Mouse (Mus musculus) midbrain, embryonic 16.5 days (tissue): ENCODE measurements around the gene Ube2g2. TPM values are rescaled to one million over a fixed set of nuclear protein-coding genes. Genes with fewer than 3 reads are reported as not detected.
A peak's percentile ranks its signal among the peaks of the same experiment; 100 is the strongest.

Experiments
- ATAC-seq: fragments of 200-750 bp; cut with Nextera tagmentation; 2 replicates; pipeline ENCODE4 v1.8.0; 2017; ENCODE audit warnings: moderate TSS enrichment
- H3K27ac ChIP-seq: fragments of 300-500 bp; sonication (generic); 2 replicates; pipeline ENCODE4 v1.5.1; 2014; ENCODE audit warnings: mild to moderate bottlenecking, low read length, mixed read lengths
- H3K27me3 ChIP-seq: fragments of 300-500 bp; sonication (generic); 2 replicates; pipeline ENCODE4 v1.6.1; 2014; ENCODE audit warnings: low read depth, low read length, mixed read lengths; ENCODE audit not compliant: control insufficient read depth, insufficient read depth
- H3K36me3 ChIP-seq: fragments of 300-500 bp; sonication (generic); 2 replicates; pipeline ENCODE4 v1.6.1; 2014; ENCODE audit warnings: mild to moderate bottlenecking, low read length, moderate library complexity, mixed read lengths; ENCODE audit not compliant: control insufficient read depth, insufficient read depth
- H3K4me1 ChIP-seq: fragments of 300-500 bp; sonication (generic); 2 replicates; pipeline ENCODE4 v1.6.1; 2014; ENCODE audit warnings: mild to moderate bottlenecking, low read length, mixed read lengths; ENCODE audit not compliant: control insufficient read depth, insufficient read depth
- H3K4me2 ChIP-seq: fragments of 300-500 bp; sonication (generic); 2 replicates; pipeline ENCODE4 v1.6.1; 2014; ENCODE audit warnings: mild to moderate bottlenecking, low read length, mixed read lengths
- H3K4me3 ChIP-seq: fragments of 300-500 bp; sonication (generic); 2 replicates; pipeline ENCODE4 v1.5.1; 2014; ENCODE audit warnings: low read depth, mild to moderate bottlenecking, low read length, moderate library complexity, mixed read lengths
- H3K9ac ChIP-seq: fragments of 300-500 bp; sonication (generic); 2 replicates; pipeline ENCODE4 v1.6.1; 2014; ENCODE audit warnings: low read depth, low read length, mixed read lengths
- H3K9me3 ChIP-seq: fragments of 300-500 bp; sonication (generic); replicated peaks from 2 replicates; pipeline ENCODE4 v1.6.1; 2014; ENCODE audit warnings: mild to moderate bottlenecking, low read length, mixed read lengths; ENCODE audit not compliant: control insufficient read depth, poor library complexity, severe bottlenecking
- WGBS: fragments of 180-500 bp; shearing (Covaris S2); extraction: QIAGEN DNeasy Blood & Tissue Kit; methylation state at CpG from one replicate; pipeline ENCODE4 v1.1.7; 2014; 5-methylcytosine and 5-hydroxymethylcytosine counted together
- polyA plus RNA-seq: library from polyadenylated mRNA; unstranded; fragments of >200 nt; fragmentation: Nextera tagmentation; extraction: Ambion mirVana; gene quantifications from 2 replicates; pipeline ENCODE4 v1.2.1, GENCODE M21; 2015

Ube2g2 gene
- polyA plus RNA-seq, 1 experiment from 2014 or later, result 80.9 TPM

GRCm38 (mm10) chr10:77587091-77587775 lies 34.8 kb upstream of the Ube2g2 start:
- no peak for ATAC-seq
- Histone ChIP-seq H3K27ac (no peak overlapping the region), H3K9ac (no peak overlapping the region), H3K27me3 (no peaks in the 10 kb centered on the region), H3K4me3 (no peak overlapping the region), H3K4me1 (peaks cover 12% of the 10 kb centered on the region), H3K9me3 (no peaks in the 10 kb centered on the region), H3K36me3 (no peaks in the 10 kb centered on the region; the same call in 1 of the 2 replicates), H3K4me2 (no peak overlapping the region)
- WGBS, result 96% methylated on average over 6 of the region's 6 CpGs

DNA sequence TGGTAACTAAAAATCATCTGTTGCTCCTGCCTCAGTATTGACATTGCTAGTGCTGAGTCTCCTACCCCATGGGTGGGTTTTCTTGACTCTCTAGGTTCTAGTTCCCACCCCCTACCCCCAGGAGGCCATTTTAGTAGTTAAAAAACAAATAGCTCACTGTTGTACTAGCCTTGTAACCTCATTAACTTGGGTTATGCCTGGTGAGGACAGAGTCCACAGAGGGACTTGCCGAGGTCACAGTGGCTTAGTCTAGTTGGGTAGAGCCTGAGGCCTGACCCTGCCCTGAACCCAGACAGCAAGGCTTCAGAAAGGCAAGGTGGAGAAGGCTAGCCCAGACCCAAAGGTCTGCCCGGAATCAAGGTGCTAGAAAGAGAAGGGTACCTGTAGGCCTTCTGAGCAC lies 34.0 kb upstream of the Ube2g2 start:
- H3K4me3 ChIP-seq, result no peak overlapping the region
- peaks cover 4% of the 10 kb centered on the region for H3K4me1 ChIP-seq
- no peaks in the 10 kb centered on the region for H3K27me3 ChIP-seq
- WGBS, result 87% methylated on average over 2 of the region's 2 CpGs
- H3K4me2 ChIP-seq, result no peak overlapping the region
- no peaks in the 10 kb centered on the region for H3K9me3 ChIP-seq
- no peak overlapping the region for H3K9ac ChIP-seq
- peaks cover under 1% of the 10 kb centered on the region; the same call in 1 of the 2 replicates for H3K36me3 ChIP-seq
- H3K27ac ChIP-seq, result no peak overlapping the region
- no peak for ATAC-seq

GRCm38 (mm10) chr10:77589117-77589516 lies 33.0 kb upstream of the Ube2g2 start:
- Histone ChIP-seq H3K27me3 (no peaks in the 10 kb centered on the region), H3K36me3 (peaks cover 10% of the 10 kb centered on the region), H3K4me1 (no peaks in the 10 kb centered on the region; the same call in 1 of the 2 replicates), H3K9ac (no peak overlapping the region), H3K4me3 (no peak overlapping the region), H3K4me2 (no peak overlapping the region), H3K9me3 (no peaks in the 10 kb centered on the region), H3K27ac (0 out of 2 replicates have a peak overlapping the region, but pooled peaks have one; percentile 21)
- no peak for ATAC-seq
- WGBS, result 86% methylated on average over 7 of the region's 7 CpGs

- Histone ChIP-seq H3K27me3 (no peaks in the 10 kb centered on the region), H3K27ac (no peak overlapping the region), H3K9me3 (no peaks in the 10 kb centered on the region), H3K4me2 (no peak overlapping the region), H3K4me1 (no peaks in the 10 kb centered on the region; the same call in 1 of the 2 replicates), H3K9ac (no peak overlapping the region), H3K4me3 (no peak overlapping the region), H3K36me3 (peaks cover 16% of the 10 kb centered on the region)
- ATAC-seq, result no peak
- 78% methylated on average over 8 of the region's 8 CpGs for WGBS
These were observed 32.3 kb upstream of the Ube2g2 start for GRCm38 (mm10) chr10:77589749-77590148.

- H3K4me2 ChIP-seq, result no peak overlapping the region
These were observed 31.3 kb upstream of the Ube2g2 start for GRCm38 (mm10) chr10:77590812-77591211.

GRCm38 (mm10) chr10:77591546-77591945 lies 30.5 kb upstream of the Ube2g2 start:
- Histone ChIP-seq H3K9ac (no peak overlapping the region), H3K27me3 (no peaks in the 10 kb centered on the region), H3K36me3 (peaks cover 22% of the 10 kb centered on the region), H3K4me2 (no peak overlapping the region), H3K9me3 (no peaks in the 10 kb centered on the region), H3K4me1 (no peaks in the 10 kb centered on the region; the same call in 1 of the 2 replicates), H3K4me3 (no peak overlapping the region), H3K27ac (no peak overlapping the region)
- 77% methylated on average over 6 of the region's 6 CpGs for WGBS
- ATAC-seq, result no peak

More at GRCm38 (mm10) chr10:77590812-77591211, 31.3 kb upstream of the Ube2g2 start:
- no peaks in the 10 kb centered on the region for H3K9me3 ChIP-seq
- 43% methylated on average over 6 of the region's 6 CpGs for WGBS
- no peaks in the 10 kb centered on the region; the same call in 1 of the 2 replicates for H3K4me1 ChIP-seq
- H3K27me3 ChIP-seq, result no peaks in the 10 kb centered on the region
- no peak overlapping the region for H3K9ac ChIP-seq
- no peak overlapping the region for H3K4me3 ChIP-seq
- H3K36me3 ChIP-seq, result peaks cover 22% of the 10 kb centered on the region
- peak; percentile 39; the same call in 1 of the 2 replicates for ATAC-seq
- H3K27ac ChIP-seq, result no peak overlapping the region

DNA sequence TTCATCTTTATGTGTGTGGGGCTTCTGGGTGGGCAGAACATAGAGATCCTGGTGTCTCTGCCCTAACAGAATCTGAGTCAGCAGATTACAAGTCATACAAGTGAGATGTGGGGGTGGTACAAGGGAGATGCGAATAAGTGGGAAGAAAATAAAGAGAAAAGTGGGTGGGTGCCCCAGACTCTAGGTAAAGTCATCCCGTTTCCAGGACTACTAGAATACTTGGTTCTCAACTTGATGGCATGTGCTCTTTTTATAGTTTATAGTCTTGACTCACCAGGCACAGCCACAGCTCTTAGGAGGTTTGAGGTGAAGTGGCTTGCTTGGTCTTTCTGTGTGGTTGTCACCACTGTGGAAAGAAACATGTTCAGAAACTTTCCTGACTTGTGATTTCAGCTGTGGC lies 26.0 kb upstream of the Ube2g2 start:
- Histone ChIP-seq H3K4me1 (no peaks in the 10 kb centered on the region), H3K9ac (no peak overlapping the region), H3K36me3 (peaks cover 44% of the 10 kb centered on the region), H3K4me2 (no peak overlapping the region), H3K9me3 (no peaks in the 10 kb centered on the region), H3K27ac (no peak overlapping the region), H3K27me3 (no peaks in the 10 kb centered on the region), H3K4me3 (no peak overlapping the region)
- ATAC-seq, result no peak
- 97% methylated on average over 2 of the region's 2 CpGs for WGBS

DNA sequence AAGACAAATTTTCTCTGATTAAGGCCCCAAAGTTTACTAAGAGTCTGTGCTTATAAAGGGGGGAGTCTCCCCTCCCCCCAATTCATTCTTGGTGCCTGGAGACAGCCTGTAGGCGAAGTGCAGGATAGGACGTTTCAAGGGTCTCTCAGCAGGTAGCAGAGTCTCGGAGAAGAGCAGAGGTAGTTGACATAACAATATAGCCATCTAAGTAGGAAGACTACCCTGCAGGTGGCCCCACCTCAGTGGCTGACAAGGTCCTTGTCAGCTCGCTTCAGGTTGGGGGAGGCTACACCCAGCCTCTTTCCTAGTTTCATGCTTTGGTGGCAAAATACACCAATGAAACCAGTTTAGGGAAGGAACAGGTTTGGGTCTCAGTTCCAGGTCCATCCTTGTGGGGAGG lies 19.1 kb upstream of the Ube2g2 start:
- no peak for ATAC-seq
- Histone ChIP-seq H3K27me3 (no peaks in the 10 kb centered on the region), H3K4me1 (peaks cover 11% of the 10 kb centered on the region), H3K4me2 (no peak overlapping the region), H3K9ac (no peak overlapping the region), H3K9me3 (no peaks in the 10 kb centered on the region), H3K4me3 (no peak overlapping the region), H3K36me3 (peaks cover 11% of the 10 kb centered on the region), H3K27ac (no peak overlapping the region)
- 59% methylated on average over 4 of the region's 4 CpGs for WGBS

DNA sequence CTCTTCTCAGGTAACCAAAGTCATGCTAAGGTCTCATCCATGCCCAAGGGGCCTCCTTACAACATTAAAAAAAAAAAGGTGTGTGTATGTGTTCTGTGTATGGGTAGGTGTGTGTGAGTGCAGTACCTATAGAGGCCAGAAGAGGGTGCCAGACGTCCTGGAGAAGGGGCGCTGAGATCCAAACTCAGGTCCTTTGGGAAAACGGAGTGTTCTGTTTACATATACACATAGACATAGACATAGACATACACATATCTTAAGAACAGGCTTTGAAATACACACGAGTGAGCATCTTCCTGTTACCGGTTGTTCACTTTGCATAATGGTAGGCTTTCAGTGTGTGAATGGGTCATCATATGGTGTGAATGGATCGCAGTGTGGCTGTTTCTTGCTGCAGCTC lies 18.0 kb upstream of the Ube2g2 start:
- no peak for ATAC-seq
- Histone ChIP-seq H3K36me3 (peaks cover under 1% of the 10 kb centered on the region; the same call in 1 of the 2 replicates), H3K4me2 (no peak overlapping the region), H3K9me3 (no peaks in the 10 kb centered on the region), H3K27ac (no peak overlapping the region), H3K4me3 (no peak overlapping the region), H3K27me3 (no peaks in the 10 kb centered on the region), H3K4me1 (peaks cover 19% of the 10 kb centered on the region), H3K9ac (no peak overlapping the region)
- WGBS, result 91% methylated on average over 6 of the region's 6 CpGs
